ENCODE assay signal across 7 mouse cellular contexts in genomic region chr2:118112438-118112837, GRCm38 (mm10). TPM values are rescaled to one million over a fixed set of nuclear protein-coding genes. Genes with fewer than 3 reads are reported as not detected.
DNase-seq lines count a peak whose midpoint lies in the region; ATAC-seq lines count a peak whose summit lies in the region.

No protein-coding gene starts in this region.

- peak overlapping the region; percentile 92 for H3K4me2 ChIP-seq in lung, embryonic 15.5 days
- H3K4me2 ChIP-seq in forebrain, embryonic 15.5 days (replicated peaks): peak overlapping the region; percentile 97
- H3K4me2 ChIP-seq in liver, embryonic 12.5 days: peak overlapping the region; percentile 70
- H3K4me2 ChIP-seq in stomach, embryonic 16.5 days (ENCODE audit: low read depth, low read length): peak overlapping the region; percentile 94

- no peaks in the 10 kb centered on the region for H3K9me3 ChIP-seq in lung, embryonic 15.5 days
- no peaks in the 10 kb centered on the region for H3K9me3 ChIP-seq in forebrain, embryonic 15.5 days
- no peaks in the 10 kb centered on the region for H3K9me3 ChIP-seq in liver, embryonic 12.5 days (replicated peaks)
- no peaks in the 10 kb centered on the region for H3K9me3 ChIP-seq in stomach, embryonic 16.5 days (replicated peaks; ENCODE audit: control insufficient read depth, low read length)

- WGBS in lung, embryonic 15.5 days: 7% methylated on average over 5 of the region's 5 CpGs
- 30% methylated on average over 5 of the region's 5 CpGs for WGBS in forebrain, embryonic 15.5 days
- WGBS in liver, embryonic 12.5 days (ENCODE audit: insufficient replicate concordance): 15% methylated on average over 5 of the region's 5 CpGs
- 9% methylated on average over 5 of the region's 5 CpGs for WGBS in stomach, embryonic 16.5 days

- H3K27ac ChIP-seq in lung, embryonic 15.5 days: peak overlapping the region; percentile 91
- no peak overlapping the region for H3K27ac ChIP-seq in forebrain, embryonic 15.5 days (replicated peaks)
- H3K27ac ChIP-seq in liver, embryonic 12.5 days: no peak overlapping the region
- H3K27ac ChIP-seq in stomach, embryonic 16.5 days (ENCODE audit: low read length): no peak overlapping the region; the same call in 1 of the 2 replicates

- H3K9ac ChIP-seq in lung, embryonic 15.5 days: peak overlapping the region; percentile 76
- no peak overlapping the region for H3K9ac ChIP-seq in forebrain, embryonic 15.5 days (replicated peaks)
- H3K9ac ChIP-seq in liver, embryonic 12.5 days: 0 out of 2 replicates have a peak overlapping the region, but pooled peaks have one; percentile 22
- H3K9ac ChIP-seq in stomach, embryonic 16.5 days (ENCODE audit: low read length): peak overlapping the region; percentile 85

- no peak for ATAC-seq in lung, embryonic 15.5 days (ENCODE audit: borderline replicate concordance, extremely low read depth, low FRiP score, low TSS enrichment)
- no peak for ATAC-seq in forebrain, embryonic 15.5 days (replicated peaks)
- no peak for ATAC-seq in liver, embryonic 12.5 days
- ATAC-seq in stomach, embryonic 16.5 days (ENCODE audit: insufficient read depth, low FRiP score): no peak

- H3K36me3 ChIP-seq in lung, embryonic 15.5 days: peaks cover 31% of the 10 kb centered on the region
- H3K36me3 ChIP-seq in forebrain, embryonic 15.5 days: no peaks in the 10 kb centered on the region
- no peaks in the 10 kb centered on the region for H3K36me3 ChIP-seq in liver, embryonic 12.5 days
- H3K36me3 ChIP-seq in stomach, embryonic 16.5 days (ENCODE audit: control insufficient read depth, insufficient read depth, low read length): no peaks in the 10 kb centered on the region

- no peak for DNase-seq in lung, postnatal 25 days (ENCODE audit: low spot score)
- DNase-seq in thymus, postnatal 4 days: no peak
- DNase-seq in adrenal gland, postnatal 10 days: no peak

- H3K4me1 ChIP-seq in lung, embryonic 15.5 days: peaks cover 48% of the 10 kb centered on the region
- peaks cover 35% of the 10 kb centered on the region for H3K4me1 ChIP-seq in forebrain, embryonic 15.5 days
- peaks cover 13% of the 10 kb centered on the region for H3K4me1 ChIP-seq in liver, embryonic 12.5 days
- peaks cover 26% of the 10 kb centered on the region for H3K4me1 ChIP-seq in stomach, embryonic 16.5 days (ENCODE audit: control insufficient read depth, insufficient read depth, low read length)

- H3K27me3 ChIP-seq in lung, embryonic 15.5 days: no peaks in the 10 kb centered on the region
- H3K27me3 ChIP-seq in forebrain, embryonic 15.5 days: no peaks in the 10 kb centered on the region
- peaks cover 27% of the 10 kb centered on the region for H3K27me3 ChIP-seq in liver, embryonic 12.5 days (replicated peaks)
- no peaks in the 10 kb centered on the region for H3K27me3 ChIP-seq in stomach, embryonic 16.5 days (ENCODE audit: control insufficient read depth, insufficient read depth, low read length)

- H3K4me3 ChIP-seq in lung, embryonic 15.5 days: peak overlapping the region; percentile 72
- H3K4me3 ChIP-seq in forebrain, embryonic 15.5 days: peak overlapping the region; percentile 52
- H3K4me3 ChIP-seq in liver, embryonic 12.5 days: peak overlapping the region; percentile 49
- peak overlapping the region; percentile 84 for H3K4me3 ChIP-seq in stomach, embryonic 16.5 days (replicated peaks; ENCODE audit: low read length)

RNA-seq across cellular contexts. Expression of gene Thbs1, which starts 0.8 kb away (rescaled TPM):
- polyA plus RNA-seq in lung, embryonic 15.5 days (2015; fragmentation: Nextera tagmentation; extraction: Ambion mirVana): 184 and 185 TPM in 2 replicates
- 10.2 and 10.3 TPM in 2 replicates for polyA plus RNA-seq in forebrain, embryonic 15.5 days (2015; fragmentation: Nextera tagmentation; extraction: Ambion mirVana)
- 69.2 and 78.6 TPM in 2 replicates for polyA plus RNA-seq in liver, embryonic 12.5 days (2016; fragmentation: Nextera tagmentation; extraction: Ambion mirVana)
- 79.3 and 88.6 TPM in 2 replicates for polyA plus RNA-seq in stomach, embryonic 16.5 days (2015; fragmentation: Nextera tagmentation; extraction: Ambion mirVana)
- 10 to 100 TPM; 19.9 to 31.9 TPM for total RNA-seq in adrenal gland, postnatal 10 days (2021)
